Mouse (Mus musculus) heart, postnatal 0 days (tissue): ENCODE results near the gene Rapgef5. TPM values are rescaled to one million over a fixed set of nuclear protein-coding genes. Genes with fewer than 3 reads are reported as not detected.

Source experiments
- ATAC-seq: fragments of 200-750 bp; cut with Nextera tagmentation; 2 replicates; pipeline ENCODE4 v1.8.0; 2017; ENCODE audit warnings: low read depth, moderate number of reproducible peaks, moderate library complexity; ENCODE audit not compliant: insufficient read depth
- DNase-seq: peaks from one replicate; pipeline ENCODE4 v3.0.0-alpha.2; 2016; ENCODE audit warnings: low spot score
- H3K27ac ChIP-seq: fragments of 300-500 bp; sonication (generic); 2 replicates; pipeline ENCODE4 v1.5.1; 2014; ENCODE audit warnings: low read depth, mild to moderate bottlenecking
- H3K27me3 ChIP-seq: fragments of 300-500 bp; sonication (generic); 2 replicates; pipeline ENCODE4 v1.6.1; 2014; ENCODE audit warnings: low read length, mixed read lengths; ENCODE audit not compliant: control insufficient read depth, insufficient read depth
- H3K36me3 ChIP-seq: fragments of 300-500 bp; sonication (generic); replicated peaks from 2 replicates; pipeline ENCODE4 v1.6.1; 2014; ENCODE audit warnings: low read length, mixed read lengths; ENCODE audit not compliant: control insufficient read depth, insufficient read depth
- H3K4me1 ChIP-seq: fragments of 300-500 bp; sonication (generic); 2 replicates; pipeline ENCODE4 v1.6.1; 2014; ENCODE audit warnings: antibody characterized with exemption; ENCODE audit not compliant: control insufficient read depth, insufficient read depth
- H3K4me2 ChIP-seq: fragments of 300-500 bp; sonication (generic); 2 replicates; pipeline ENCODE4 v1.6.1; 2014; ENCODE audit warnings: low read depth, mild to moderate bottlenecking, low read length, moderate library complexity
- H3K4me3 ChIP-seq: fragments of 300-500 bp; sonication (generic); 2 replicates; pipeline ENCODE4 v1.5.1; 2014; ENCODE audit warnings: low read depth, low read length
- H3K9ac ChIP-seq: fragments of 300-500 bp; sonication (generic); replicated peaks from 2 replicates; pipeline ENCODE4 v1.6.1; 2014; ENCODE audit warnings: low read depth, low read length, mixed read lengths
- H3K9me3 ChIP-seq: fragments of 300-500 bp; sonication (generic); replicated peaks from 2 replicates; pipeline ENCODE4 v1.6.1; 2016; ENCODE audit warnings: low read length; ENCODE audit not compliant: control insufficient read depth
- CTCF ChIP-seq: IDR thresholded peaks from 2 replicates; pipeline ENCODE4 v1.5.1; 2016; ENCODE audit warnings: antibody characterized with exemption, control low read depth, low read depth
- EP300 ChIP-seq: IDR thresholded peaks from 2 replicates; pipeline ENCODE4 v1.6.1; 2016; ENCODE audit warnings: antibody characterized with exemption, low read depth
- WGBS: fragments of 180-500 bp; shearing (Covaris S2); extraction: QIAGEN DNeasy Blood & Tissue Kit; methylation state at CpG from one replicate; pipeline ENCODE4 v1.1.7; 2014; 5-methylcytosine and 5-hydroxymethylcytosine counted together
- polyA plus RNA-seq: library from polyadenylated mRNA; unstranded; fragments of >200 nt; fragmentation: Nextera tagmentation; extraction: Ambion mirVana; gene quantifications from 2 replicates; pipeline ENCODE4 v1.2.1, GENCODE M21; 2015
- total RNA-seq: library from RNA; depleted of rRNA; stranded (reverse); fragments of >200 nt; gene quantifications from 2 replicates; pipeline ENCODE4 v1.2.3, GENCODE M21; 2014; ENCODE audit warnings: low replicate concordance

The Rapgef5 gene
- total and polyA plus RNA-seq, 2 experiments from 2014 or later = 11.1 to 30.8 TPM

GRCm38 (mm10) chr12:117554612-117555063 is 38.4 kb downstream of the Rapgef5 start:
- Histone ChIP-seq H3K9ac (no peak overlapping the region), H3K4me3 (no peak overlapping the region), H3K27me3 (no peaks in the 10 kb centered on the region), H3K27ac (no peak overlapping the region), H3K4me2 (no peak overlapping the region), H3K36me3 (no peaks in the 10 kb centered on the region), H3K9me3 (no peaks in the 10 kb centered on the region), H3K4me1 (no peaks in the 10 kb centered on the region)
- TF ChIP-seq EP300 (no peak), CTCF (no peak)
- DNase-seq (no peak), ATAC-seq (no peak)
- 90% methylated on average over 1 of the region's 1 CpGs for WGBS

DNA sequence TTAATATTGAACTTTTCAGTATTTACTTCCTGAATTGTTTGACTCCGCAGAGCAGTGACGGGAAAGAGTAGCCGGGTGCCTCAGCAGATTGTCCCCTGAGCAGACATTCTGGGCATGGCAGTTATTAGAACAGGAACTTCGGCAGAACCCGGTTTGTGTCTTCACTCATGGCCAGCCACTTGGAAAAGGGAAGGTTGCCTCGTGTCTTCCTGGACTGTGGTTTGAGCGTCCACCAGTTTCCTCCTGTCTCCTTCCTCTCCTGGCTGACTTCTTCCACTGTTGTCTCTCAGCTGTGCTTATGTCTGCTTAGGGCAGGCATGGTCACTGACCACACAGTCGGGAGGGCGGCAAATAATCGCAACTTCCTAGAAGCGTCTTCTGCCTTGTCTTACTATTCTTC is 44.2 kb downstream of the Rapgef5 start:
- no peak for DNase-seq
- WGBS = 64% methylated on average over 11 of the region's 11 CpGs
- Histone ChIP-seq H3K27ac (no peak overlapping the region), H3K27me3 (no peaks in the 10 kb centered on the region), H3K4me2 (no peak overlapping the region), H3K4me3 (no peak overlapping the region), H3K36me3 (no peaks in the 10 kb centered on the region), H3K9ac (no peak overlapping the region), H3K4me1 (no peaks in the 10 kb centered on the region), H3K9me3 (no peaks in the 10 kb centered on the region)
- TF ChIP-seq EP300 (no peak), CTCF (no peak)
- no peak for ATAC-seq

- Histone ChIP-seq H3K27ac (no peak overlapping the region), H3K27me3 (no peaks in the 10 kb centered on the region), H3K4me2 (no peak overlapping the region), H3K9me3 (no peaks in the 10 kb centered on the region), H3K36me3 (no peaks in the 10 kb centered on the region), H3K4me1 (no peaks in the 10 kb centered on the region), H3K9ac (no peak overlapping the region), H3K4me3 (no peak overlapping the region)
- no peak for DNase-seq
- no peak for ATAC-seq
- 68% methylated on average over 6 of the region's 6 CpGs for WGBS
- TF ChIP-seq EP300 (no peak), CTCF (no peak)
Observed at GRCm38 (mm10) chr12:117561411-117562059, 45.3 kb downstream of the Rapgef5 start.

- DNase-seq (no peak), ATAC-seq (no peak)
- H3K27ac ChIP-seq = no peak overlapping the region
- H3K4me1 ChIP-seq = no peaks in the 10 kb centered on the region
- 92% methylated on average over 3 of the region's 3 CpGs for WGBS
- H3K4me3 ChIP-seq = no peak overlapping the region
- H3K36me3 ChIP-seq = no peaks in the 10 kb centered on the region
- no peak overlapping the region for H3K9ac ChIP-seq
- TF ChIP-seq CTCF = no peak
- H3K27me3 ChIP-seq = no peaks in the 10 kb centered on the region
- H3K9me3 ChIP-seq = no peaks in the 10 kb centered on the region
- no peak overlapping the region for H3K4me2 ChIP-seq
Observed at GRCm38 (mm10) chr12:117562085-117562484, 45.8 kb downstream of the Rapgef5 start.

DNA sequence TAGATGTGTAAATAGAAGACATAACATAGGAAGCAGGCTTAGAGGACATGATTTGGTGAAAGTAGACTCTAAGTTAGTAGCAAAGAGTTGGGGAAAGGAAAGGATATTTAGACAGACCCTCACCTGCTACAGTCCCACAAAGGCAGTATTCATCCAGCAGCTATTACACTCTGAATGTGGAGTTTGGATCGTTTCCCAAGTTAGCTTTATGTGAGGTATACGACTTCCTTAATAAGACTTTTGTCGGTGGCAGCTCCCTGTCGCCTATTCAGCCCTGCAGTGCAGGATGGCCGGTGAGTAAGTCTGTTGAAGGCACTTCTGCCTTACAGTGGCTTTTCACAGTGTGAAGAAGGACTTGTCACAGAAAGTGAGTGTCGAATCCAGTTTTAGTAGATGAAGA is 47.6 kb downstream of the Rapgef5 start:
- Histone ChIP-seq H3K9me3 (no peaks in the 10 kb centered on the region), H3K9ac (no peak overlapping the region), H3K27ac (no peak overlapping the region), H3K27me3 (no peaks in the 10 kb centered on the region), H3K36me3 (no peaks in the 10 kb centered on the region), H3K4me1 (no peaks in the 10 kb centered on the region), H3K4me3 (no peak overlapping the region), H3K4me2 (no peak overlapping the region)
- WGBS = 63% methylated on average over 6 of the region's 6 CpGs
- DNase-seq = no peak
- TF ChIP-seq EP300 = no peak
- TF ChIP-seq CTCF = no peak
- no peak for ATAC-seq

DNA sequence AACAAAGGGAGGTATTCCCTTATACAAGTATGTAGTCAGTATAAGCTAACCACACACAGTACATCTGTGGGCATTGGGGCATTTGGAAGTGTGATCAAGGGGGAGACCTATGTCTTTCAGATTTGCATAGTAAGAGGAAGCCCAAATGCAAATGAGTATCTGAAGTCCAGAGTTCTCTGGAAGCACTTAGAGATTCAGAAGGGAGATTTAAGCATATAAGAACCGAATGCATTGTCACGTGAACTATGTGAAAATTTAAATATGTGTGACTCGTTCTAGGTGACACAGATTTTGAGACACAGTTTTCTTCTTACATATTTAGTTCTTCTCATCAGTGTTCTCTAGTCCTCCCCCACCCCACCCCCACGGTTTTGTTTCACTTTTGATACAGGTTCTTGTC is 50.0 kb downstream of the Rapgef5 start:
- TF ChIP-seq EP300 (no peak), CTCF (no peak)
- 79% methylated on average over 4 of the region's 4 CpGs for WGBS
- H3K9ac ChIP-seq = no peak overlapping the region
- H3K4me2 ChIP-seq = no peak overlapping the region
- ATAC-seq (no peak), DNase-seq (no peak)
- no peaks in the 10 kb centered on the region for H3K27me3 ChIP-seq
- H3K4me1 ChIP-seq = no peaks in the 10 kb centered on the region
- H3K4me3 ChIP-seq = no peak overlapping the region
- no peak overlapping the region for H3K27ac ChIP-seq
- no peaks in the 10 kb centered on the region for H3K9me3 ChIP-seq
- no peaks in the 10 kb centered on the region for H3K36me3 ChIP-seq
